ENCODE assay signal across 9 mouse cellular contexts in the genomic region with DNA sequence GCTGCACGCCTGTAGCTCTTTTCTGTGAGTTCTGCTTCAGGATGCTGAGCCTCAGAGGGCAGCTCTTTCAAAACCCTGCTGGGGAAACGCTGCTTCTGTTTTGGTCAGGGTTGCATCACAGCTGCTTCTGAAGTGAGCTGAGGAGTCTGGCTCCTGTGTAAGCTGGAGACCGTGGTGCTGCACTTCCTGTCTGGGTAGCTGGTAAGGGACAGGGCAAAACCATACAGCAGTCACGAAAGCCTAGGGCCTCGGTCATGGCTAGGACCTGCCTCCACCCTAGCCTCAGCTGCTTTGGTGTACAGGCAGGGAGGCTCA. TPM values are rescaled to one million over a fixed set of nuclear protein-coding genes. Genes with fewer than 3 reads are reported as not detected.
DNase-seq lines count a peak whose midpoint lies in the region; ATAC-seq and TF ChIP-seq lines count a peak whose summit lies in the region.
"Had no signal": no experiment of that assay in that cellular context is flagged by ENCODE, and none has a peak within 500 bp of the region (broad histone marks: within the 10 kb centered on the region; RNA-seq: fewer than 3 reads in every experiment).

No protein-coding gene starts in this region.

- no peaks in the 10 kb centered on the region for H3K9me3 ChIP-seq in limb, embryonic 15.5 days
- H3K9me3 ChIP-seq in neural tube, embryonic 13.5 days = no peaks in the 10 kb centered on the region
- H3K9me3 ChIP-seq: G1E had no signal

- no peak for TF ChIP-seq POLR2A in cortical plate, adult 2 months (IDR thresholded peaks at IDR 0.05; ENCODE audit: extremely low read depth, insufficient read depth, low read length)

- TF ChIP-seq CTCF in cortical plate, adult 2 months (IDR thresholded peaks at IDR 0.05; ENCODE audit: extremely low read depth, insufficient read depth, low read length) = no peak

- no peaks in the 10 kb centered on the region for H3K36me3 ChIP-seq in limb, embryonic 15.5 days
- H3K36me3 ChIP-seq in neural tube, embryonic 13.5 days = no peaks in the 10 kb centered on the region
- H3K36me3 ChIP-seq: G1E had no signal

- H3K9ac ChIP-seq in limb, embryonic 15.5 days = no peak overlapping the region
- peak overlapping the region; percentile 36; the same call in 1 of the 2 replicates for H3K9ac ChIP-seq in neural tube, embryonic 13.5 days

- WGBS in limb, embryonic 15.5 days = 33% methylated on average over 5 of the region's 5 CpGs
- 66% methylated on average over 5 of the region's 5 CpGs for WGBS in neural tube, embryonic 13.5 days

- peaks cover 20% of the 10 kb centered on the region for H3K4me1 ChIP-seq in cortical plate, adult 2 months (ENCODE audit: control insufficient read depth, insufficient read depth, low read length)
- peaks cover 22% of the 10 kb centered on the region; the same call in 1 of the 2 replicates for H3K4me1 ChIP-seq in limb, embryonic 15.5 days
- H3K4me1 ChIP-seq in neural tube, embryonic 13.5 days (replicated peaks) = peaks cover 48% of the 10 kb centered on the region

- H3K27ac ChIP-seq in cortical plate, adult 2 months (ENCODE audit: insufficient read depth, low read length) = peak overlapping the region; percentile 81
- H3K27ac ChIP-seq in limb, embryonic 15.5 days = peak overlapping the region; percentile 43; the same call in 1 of the 2 replicates
- H3K27ac ChIP-seq in neural tube, embryonic 13.5 days (replicated peaks) = peak overlapping the region; percentile 64

- no peaks in the 10 kb centered on the region for H3K27me3 ChIP-seq in limb, embryonic 15.5 days
- peaks cover 12% of the 10 kb centered on the region; the same call in 1 of the 2 replicates for H3K27me3 ChIP-seq in neural tube, embryonic 13.5 days

- H3K4me2 ChIP-seq in limb, embryonic 15.5 days = no peak overlapping the region
- H3K4me2 ChIP-seq in neural tube, embryonic 13.5 days = no peak overlapping the region

- no peak overlapping the region for H3K4me3 ChIP-seq in cortical plate, adult 2 months (ENCODE audit: insufficient read depth, low read length)
- H3K4me3 ChIP-seq in limb, embryonic 15.5 days = no peak overlapping the region
- H3K4me3 ChIP-seq in neural tube, embryonic 13.5 days = no peak overlapping the region

- ATAC-seq in limb, embryonic 15.5 days (ENCODE audit: insufficient number of reproducible peaks, low FRiP score, low TSS enrichment, low read depth) = no peak
- ATAC-seq in neural tube, embryonic 13.5 days (ENCODE audit: low read depth) = no peak

- DNase-seq in layer of hippocampus, adult 9-11 months = peak; percentile 83
- no peak for DNase-seq in layer of hippocampus, adult 18-20 months (ENCODE audit: low spot score in 2 of 2)
- no peak for DNase-seq in gastrocnemius, postnatal 4 days (ENCODE audit: low spot score in 2 of 2)
- no peak for DNase-seq in heart, adult 18-20 months
- DNase-seq in gastrocnemius, adult 18-20 months (ENCODE audit: low spot score) = no peak

RNA-seq across cellular contexts. Expression of a gene that starts 13.0 kb away (rescaled TPM):
- 100 to 1,000 TPM; 228 to 244 TPM for total RNA-seq in layer of hippocampus, adult 18-20 months (2021)
- 215 and 234 TPM in 2 replicates for polyA plus RNA-seq in cortical plate, adult 2 months (2012; rRNA removed)
- polyA plus RNA-seq in limb, embryonic 15.5 days (2015; fragmentation: Nextera tagmentation; extraction: Ambion mirVana) = 2.3 and 3.2 TPM in 2 replicates
- 87.8 and 95.6 TPM in 2 replicates for polyA plus RNA-seq in neural tube, embryonic 13.5 days (2015; fragmentation: Nextera tagmentation; extraction: Ambion mirVana)
- total RNA-seq in gastrocnemius, postnatal 4 days (2021) = 10 to 100 TPM; 11.7 to 13.1 TPM
- total RNA-seq in heart, adult 18-20 months (2021) = under 1 TPM; 0.45 to 0.59 TPM
- under 1 TPM; 0.25 to 0.59 TPM for total RNA-seq in gastrocnemius, adult 18-20 months (2021)

Comparison
In these comparisons a context has a peak if more than half of its experiments do, and no peak if none do; other contexts are left out.
1. RNA of a gene that starts 13.0 kb away (total RNA-seq): 228 to 244 TPM in layer of hippocampus, adult 18-20 months; 11.7 to 13.1 TPM in gastrocnemius, postnatal 4 days, 0.25 to 0.59 TPM in gastrocnemius, adult 18-20 months and 0.45 to 0.59 TPM in heart, adult 18-20 months; every median in the first group is over 10 times any median in the second.
2. Peak in every context shown above with its lines, with median percentiles within 50 percentile points of each other: H3K27ac ChIP-seq.